Mouse (Mus musculus): ENCODE measurements around the gene Exoc4. TPM values are rescaled to one million over a fixed set of nuclear protein-coding genes. Genes with fewer than 3 reads are reported as not detected.

Exoc4 gene
- total and polyA plus RNA-seq, 3 experiments, result 10.5 to 86.2 (median 80.5) TPM

DNA sequence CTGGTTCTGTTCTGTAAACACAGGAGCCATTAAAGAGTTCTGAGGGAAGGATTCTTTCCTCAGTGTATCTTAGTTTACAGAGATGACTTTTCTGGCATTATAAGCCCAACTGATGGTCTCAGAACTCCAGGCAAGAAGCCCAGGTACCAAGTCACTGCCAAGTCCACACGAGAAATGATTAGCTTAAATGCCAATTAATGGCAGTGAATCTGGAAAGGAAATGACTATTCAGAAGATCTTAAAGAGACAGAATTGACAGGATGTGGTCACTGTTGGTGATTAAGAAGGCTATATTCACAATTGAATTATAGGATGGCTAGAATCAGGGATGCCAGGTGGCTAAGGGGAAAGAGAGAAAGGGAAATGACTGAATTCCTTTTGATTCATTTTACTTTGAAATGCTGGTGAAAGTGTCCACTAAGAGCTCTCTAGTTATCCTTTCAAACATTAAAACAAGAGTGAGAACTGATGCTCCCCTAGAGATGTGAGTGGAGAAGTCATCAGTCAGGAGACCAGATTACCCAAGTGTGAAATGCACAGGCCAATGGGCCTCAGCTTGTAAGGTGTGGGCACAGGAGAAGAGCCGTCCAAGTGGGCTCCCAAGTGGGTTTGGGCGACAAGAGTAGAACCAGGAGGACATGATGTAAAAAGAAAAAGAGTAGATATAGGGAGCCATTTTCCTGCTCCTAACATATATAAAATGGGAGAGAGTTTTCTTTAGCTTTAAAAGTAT is 587.3 kb downstream of the Exoc4 start:
- TF ChIP-seq GATA1 (IDR thresholded peaks at IDR 0.05; ENCODE audit: borderline replicate concordance, low read length), result no peak
- TF ChIP-seq TAL1 (conservative IDR thresholded peaks at IDR 0.05; ENCODE audit: low read depth, low read length), result no peak
- no peak for TF ChIP-seq CTCF (IDR thresholded peaks at IDR 0.05; ENCODE audit: low read depth, low read length)
- no peak for TF ChIP-seq GATA2 (IDR thresholded peaks at IDR 0.05; ENCODE audit: borderline replicate concordance, low read depth, low read length)
- no peak for TF ChIP-seq POLR2AphosphoS5 (IDR thresholded peaks at IDR 0.05; ENCODE audit: insufficient replicate concordance, low read depth, low read length)
- Histone ChIP-seq H3K4me1 (ENCODE audit: insufficient read depth, low read depth, low read length) (no peaks in the 10 kb centered on the region), H3K36me3 (replicated peaks) (peaks cover 4% of the 10 kb centered on the region), H3K4me3 (ENCODE audit: low read depth, low read length) (no peak overlapping the region), H3K27me3 (ENCODE audit: insufficient read depth, low read length) (no peaks in the 10 kb centered on the region), H3K9me3 (replicated peaks) (no peaks in the 10 kb centered on the region)
- ATAC-seq (ENCODE audit: extremely low read depth, insufficient number of reproducible peaks, low FRiP score, poor library complexity, severe bottlenecking), result no peak
- DNase-seq (ENCODE audit: low spot score), result no peak

GRCm38 (mm10) chr6:33842901-33843300 is 594.0 kb downstream of the Exoc4 start:
- no peak for ATAC-seq (ENCODE audit: extremely low read depth, insufficient number of reproducible peaks, low FRiP score, poor library complexity, severe bottlenecking)
- H3K27me3 ChIP-seq (ENCODE audit: insufficient read depth, low read length), result no peaks in the 10 kb centered on the region
- no peak for TF ChIP-seq GATA1 (IDR thresholded peaks at IDR 0.05; ENCODE audit: borderline replicate concordance, low read length)
- no peak for TF ChIP-seq CTCF (IDR thresholded peaks at IDR 0.05; ENCODE audit: low read depth, low read length)
- no peak for TF ChIP-seq POLR2AphosphoS5 (IDR thresholded peaks at IDR 0.05; ENCODE audit: insufficient replicate concordance, low read depth, low read length)
- no peak for TF ChIP-seq GATA2 (IDR thresholded peaks at IDR 0.05; ENCODE audit: borderline replicate concordance, low read depth, low read length)

DNA sequence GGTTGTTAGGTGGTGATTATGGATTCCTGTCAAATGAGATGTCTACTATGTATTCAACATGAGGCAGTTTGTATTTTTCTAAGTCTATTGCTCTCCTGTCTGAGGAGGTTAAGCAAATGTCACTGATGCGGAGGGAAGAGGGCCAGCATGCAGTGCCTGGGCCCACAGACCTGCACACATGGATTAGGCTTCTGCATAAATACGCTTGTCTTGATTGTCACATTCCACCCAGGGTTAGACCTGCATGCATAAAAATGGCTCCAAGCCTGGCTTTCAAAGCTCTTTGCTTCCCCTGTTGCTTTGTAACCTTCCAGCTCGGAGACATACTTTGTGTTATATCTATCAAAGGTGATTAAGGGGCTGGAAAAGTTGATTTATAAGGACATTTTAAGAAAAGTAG is 610.2 kb downstream of the Exoc4 start:
- Histone ChIP-seq H3K36me3 (replicated peaks) (peaks cover 9% of the 10 kb centered on the region), H3K4me3 (ENCODE audit: low read depth, low read length) (no peak overlapping the region), H3K4me1 (ENCODE audit: insufficient read depth, low read depth, low read length) (no peaks in the 10 kb centered on the region), H3K27me3 (ENCODE audit: insufficient read depth, low read length) (no peaks in the 10 kb centered on the region), H3K9me3 (replicated peaks) (no peaks in the 10 kb centered on the region)
- ATAC-seq (ENCODE audit: extremely low read depth, insufficient number of reproducible peaks, low FRiP score, poor library complexity, severe bottlenecking) (no peak), DNase-seq (ENCODE audit: low spot score) (no peak)
- TF ChIP-seq CTCF (IDR thresholded peaks at IDR 0.05; ENCODE audit: low read depth, low read length), result no peak
- no peak for TF ChIP-seq TAL1 (conservative IDR thresholded peaks at IDR 0.05; ENCODE audit: low read depth, low read length)
- no peak for TF ChIP-seq GATA1 (IDR thresholded peaks at IDR 0.05; ENCODE audit: borderline replicate concordance, low read length)
- no peak for TF ChIP-seq GATA2 (IDR thresholded peaks at IDR 0.05; ENCODE audit: borderline replicate concordance, low read depth, low read length)
- no peak for TF ChIP-seq POLR2AphosphoS5 (IDR thresholded peaks at IDR 0.05; ENCODE audit: insufficient replicate concordance, low read depth, low read length)

More at GRCm38 (mm10) chr6:33842901-33843300, 594.0 kb downstream of the Exoc4 start:
- DNase-seq (ENCODE audit: low spot score), result no peak
- H3K4me1 ChIP-seq (ENCODE audit: insufficient read depth, low read depth, low read length), result no peaks in the 10 kb centered on the region
- peaks cover 3% of the 10 kb centered on the region for H3K36me3 ChIP-seq (replicated peaks)
- no peaks in the 10 kb centered on the region for H3K9me3 ChIP-seq (replicated peaks)
- H3K4me3 ChIP-seq (ENCODE audit: low read depth, low read length), result no peak overlapping the region

DNA sequence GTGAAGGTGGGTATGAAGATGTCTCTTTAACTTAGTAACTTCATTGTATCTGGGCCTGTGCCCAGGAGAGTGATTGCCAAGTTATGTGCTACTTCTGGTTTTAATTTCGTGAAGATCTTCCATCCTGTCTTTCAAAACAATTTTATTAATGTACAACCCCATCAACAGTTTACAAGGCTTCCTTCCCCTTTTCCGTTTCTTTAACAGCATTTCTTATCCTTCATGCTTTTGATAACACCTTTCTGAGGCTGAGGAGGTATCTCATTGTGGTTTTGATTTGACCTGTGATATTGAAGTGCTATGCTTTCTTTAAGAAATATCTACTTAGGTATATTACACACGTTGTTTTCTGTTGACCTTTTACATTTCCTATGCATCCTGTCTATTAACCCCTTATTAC is 616.9 kb downstream of the Exoc4 start:
- Histone ChIP-seq H3K4me1 (ENCODE audit: insufficient read depth, low read depth, low read length) (no peaks in the 10 kb centered on the region), H3K4me3 (ENCODE audit: low read depth, low read length) (no peak overlapping the region), H3K27me3 (ENCODE audit: insufficient read depth, low read length) (no peaks in the 10 kb centered on the region), H3K36me3 (replicated peaks) (peaks cover 9% of the 10 kb centered on the region), H3K9me3 (replicated peaks) (no peaks in the 10 kb centered on the region)
- ATAC-seq (ENCODE audit: extremely low read depth, insufficient number of reproducible peaks, low FRiP score, poor library complexity, severe bottlenecking) (no peak), DNase-seq (ENCODE audit: low spot score) (no peak)
- TF ChIP-seq TAL1 (conservative IDR thresholded peaks at IDR 0.05; ENCODE audit: low read depth, low read length), result no peak
- no peak for TF ChIP-seq GATA2 (IDR thresholded peaks at IDR 0.05; ENCODE audit: borderline replicate concordance, low read depth, low read length)

- no peak for DNase-seq (ENCODE audit: low spot score)
- TF ChIP-seq GATA2 (IDR thresholded peaks at IDR 0.05; ENCODE audit: borderline replicate concordance, low read depth, low read length) (no peak), TAL1 (conservative IDR thresholded peaks at IDR 0.05; ENCODE audit: low read depth, low read length) (no peak), CTCF (IDR thresholded peaks at IDR 0.05; ENCODE audit: low read depth, low read length) (no peak), GATA1 (IDR thresholded peaks at IDR 0.05; ENCODE audit: borderline replicate concordance, low read length) (no peak), POLR2AphosphoS5 (IDR thresholded peaks at IDR 0.05; ENCODE audit: insufficient replicate concordance, low read depth, low read length) (no peak)
- Histone ChIP-seq H3K4me1 (ENCODE audit: insufficient read depth, low read depth, low read length) (no peaks in the 10 kb centered on the region), H3K4me3 (ENCODE audit: low read depth, low read length) (no peak overlapping the region), H3K27me3 (ENCODE audit: insufficient read depth, low read length) (no peaks in the 10 kb centered on the region), H3K36me3 (replicated peaks) (peaks cover 7% of the 10 kb centered on the region), H3K9me3 (replicated peaks) (no peaks in the 10 kb centered on the region)
- ATAC-seq (ENCODE audit: extremely low read depth, insufficient number of reproducible peaks, low FRiP score, poor library complexity, severe bottlenecking), result no peak
Observed at GRCm38 (mm10) chr6:33866901-33867580, 618.2 kb downstream of the Exoc4 start.

DNA sequence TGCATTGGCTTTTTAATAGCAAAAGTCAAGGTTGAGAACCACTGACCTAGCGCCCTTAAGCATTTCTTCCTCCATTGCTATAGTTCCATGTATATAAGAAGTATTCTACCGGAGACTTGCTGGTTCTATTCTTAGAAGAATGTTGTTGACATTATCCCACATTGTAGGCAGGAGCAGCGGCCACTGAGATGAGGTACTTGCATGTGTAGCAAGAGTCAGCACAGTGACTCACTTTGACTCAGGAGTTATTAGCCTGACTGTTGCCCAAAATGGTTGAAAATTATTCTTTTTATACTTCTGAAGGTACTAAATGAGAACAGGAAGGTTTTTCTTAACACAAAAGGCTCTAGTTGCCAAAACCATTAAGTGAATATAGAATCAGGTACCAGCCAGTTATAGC is 620.4 kb downstream of the Exoc4 start:
- no peak for TF ChIP-seq POLR2AphosphoS5 (IDR thresholded peaks at IDR 0.05; ENCODE audit: insufficient replicate concordance, low read depth, low read length)
- TF ChIP-seq GATA2 (IDR thresholded peaks at IDR 0.05; ENCODE audit: borderline replicate concordance, low read depth, low read length), result no peak
- no peak for TF ChIP-seq CTCF (IDR thresholded peaks at IDR 0.05; ENCODE audit: low read depth, low read length)
- no peak for TF ChIP-seq GATA1 (IDR thresholded peaks at IDR 0.05; ENCODE audit: borderline replicate concordance, low read length)
- TF ChIP-seq TAL1 (conservative IDR thresholded peaks at IDR 0.05; ENCODE audit: low read depth, low read length), result no peak
- Histone ChIP-seq H3K4me3 (ENCODE audit: low read depth, low read length) (no peak overlapping the region), H3K9me3 (replicated peaks) (no peaks in the 10 kb centered on the region), H3K4me1 (ENCODE audit: insufficient read depth, low read depth, low read length) (no peaks in the 10 kb centered on the region), H3K27me3 (ENCODE audit: insufficient read depth, low read length) (no peaks in the 10 kb centered on the region), H3K36me3 (replicated peaks) (peaks cover under 1% of the 10 kb centered on the region)
- DNase-seq (ENCODE audit: low spot score), result no peak
- ATAC-seq (ENCODE audit: extremely low read depth, insufficient number of reproducible peaks, low FRiP score, poor library complexity, severe bottlenecking), result no peak

Data from G1E (cell line).